Mouse (Mus musculus) limb, embryonic 12.5 days (tissue): ENCODE results near the gene Scnn1a. TPM values are rescaled to one million over a fixed set of nuclear protein-coding genes. Genes with fewer than 3 reads are reported as not detected.

Source experiments
- ATAC-seq: fragments of 200-750 bp; cut with Nextera tagmentation; 2 replicates; pipeline ENCODE4 v1.8.0; 2017; ENCODE audit warnings: low read depth, moderate TSS enrichment; ENCODE audit not compliant: insufficient number of reproducible peaks, insufficient read depth, low FRiP score, low TSS enrichment
- H3K27ac ChIP-seq: fragments of 300-500 bp; sonication (generic); 2 replicates; pipeline ENCODE4 v1.5.1; 2016; ENCODE audit warnings: mild to moderate bottlenecking, moderate library complexity
- H3K27me3 ChIP-seq: fragments of 300-500 bp; sonication (generic); 2 replicates; pipeline ENCODE4 v1.6.1; 2016; ENCODE audit warnings: mild to moderate bottlenecking, moderate library complexity
- H3K36me3 ChIP-seq: fragments of 300-500 bp; sonication (generic); 2 replicates; pipeline ENCODE4 v1.6.1; 2016; ENCODE audit warnings: mild to moderate bottlenecking, moderate library complexity
- H3K4me1 ChIP-seq: fragments of 300-500 bp; sonication (generic); replicated peaks from 2 replicates; pipeline ENCODE4 v1.6.1; 2016
- H3K4me2 ChIP-seq: fragments of 300-500 bp; sonication (generic); 2 replicates; pipeline ENCODE4 v1.6.1; 2016; ENCODE audit warnings: mild to moderate bottlenecking, moderate library complexity
- H3K4me3 ChIP-seq: fragments of 300-500 bp; sonication (generic); replicated peaks from 2 replicates; pipeline ENCODE4 v1.5.1; 2016; ENCODE audit warnings: mild to moderate bottlenecking
- H3K9ac ChIP-seq: fragments of 300-500 bp; sonication (generic); replicated peaks from 2 replicates; pipeline ENCODE4 v1.6.1; 2016; ENCODE audit warnings: mild to moderate bottlenecking, moderate library complexity
- H3K9me3 ChIP-seq: fragments of 300-500 bp; sonication (generic); 2 replicates; pipeline ENCODE4 v1.6.1; 2016; ENCODE audit warnings: mild to moderate bottlenecking, moderate library complexity
- WGBS: fragments of 180-500 bp; shearing (Covaris S2); methylation state at CpG from one replicate; pipeline ENCODE4 v1.1.7; 2016; 5-methylcytosine and 5-hydroxymethylcytosine counted together
- polyA plus RNA-seq: library from polyadenylated mRNA; unstranded; fragments of >200 nt; fragmentation: Nextera tagmentation; extraction: Ambion mirVana; gene quantifications from 2 replicates; pipeline ENCODE4 v1.2.1, GENCODE M21; 2016

Scnn1a gene
- polyA plus RNA-seq, 1 experiment from 2014 or later = 1.0 TPM

GRCm38 (mm10) chr6:125322794-125323193 is 2.3 kb downstream of the Scnn1a start:
- WGBS = 59% methylated on average over 13 of the region's 13 CpGs
- ATAC-seq = no peak
- H3K27me3 ChIP-seq = peaks cover 55% of the 10 kb centered on the region
- H3K27ac ChIP-seq = no peak overlapping the region
- no peaks in the 10 kb centered on the region for H3K36me3 ChIP-seq
- no peaks in the 10 kb centered on the region for H3K9me3 ChIP-seq
- H3K9ac ChIP-seq = no peak overlapping the region
- no peak overlapping the region for H3K4me3 ChIP-seq
- H3K4me1 ChIP-seq = peaks cover 6% of the 10 kb centered on the region; the same call in 1 of the 2 replicates
- no peak overlapping the region for H3K4me2 ChIP-seq

- WGBS = 53% methylated on average over 6 of the region's 6 CpGs
- no peak overlapping the region for H3K9ac ChIP-seq
- no peak overlapping the region for H3K27ac ChIP-seq
- no peak overlapping the region for H3K4me2 ChIP-seq
- no peak overlapping the region for H3K4me3 ChIP-seq
- no peaks in the 10 kb centered on the region for H3K36me3 ChIP-seq
- ATAC-seq = no peak
- peaks cover 6% of the 10 kb centered on the region; the same call in 1 of the 2 replicates for H3K4me1 ChIP-seq
- H3K27me3 ChIP-seq = peaks cover 55% of the 10 kb centered on the region
- H3K9me3 ChIP-seq = no peaks in the 10 kb centered on the region
Measured at GRCm38 (mm10) chr6:125323547-125323946, 3.1 kb downstream of the Scnn1a start.

GRCm38 (mm10) chr6:125325337-125325736 is 4.9 kb downstream of the Scnn1a start:
- Histone ChIP-seq H3K4me3 (no peak overlapping the region), H3K27me3 (peaks cover 37% of the 10 kb centered on the region), H3K4me1 (peaks cover 13% of the 10 kb centered on the region; the same call in 1 of the 2 replicates), H3K9me3 (no peaks in the 10 kb centered on the region), H3K27ac (no peak overlapping the region), H3K36me3 (no peaks in the 10 kb centered on the region), H3K9ac (no peak overlapping the region), H3K4me2 (no peak overlapping the region)
- ATAC-seq = no peak
- WGBS = 73% methylated on average over 6 of the region's 6 CpGs

GRCm38 (mm10) chr6:125328243-125328642 is 7.8 kb downstream of the Scnn1a start:
- 85% methylated on average over 5 of the region's 5 CpGs for WGBS
- Histone ChIP-seq H3K4me3 (no peak overlapping the region), H3K4me1 (0 out of 2 replicates have a peak, but pooled peaks cover 10% of the 10 kb centered on the region), H3K9ac (no peak overlapping the region), H3K9me3 (no peaks in the 10 kb centered on the region), H3K27me3 (peaks cover 8% of the 10 kb centered on the region), H3K27ac (no peak overlapping the region), H3K4me2 (no peak overlapping the region), H3K36me3 (no peaks in the 10 kb centered on the region)
- no peak for ATAC-seq

GRCm38 (mm10) chr6:125330626-125331326 is 10.3 kb downstream of the Scnn1a start:
- Histone ChIP-seq H3K9ac (peak overlapping the region; percentile 63), H3K27ac (no peak overlapping the region), H3K9me3 (no peaks in the 10 kb centered on the region), H3K4me3 (peak overlapping the region; percentile 50), H3K27me3 (no peaks in the 10 kb centered on the region), H3K4me2 (peak overlapping the region; percentile 77), H3K36me3 (no peaks in the 10 kb centered on the region), H3K4me1 (0 out of 2 replicates have a peak, but pooled peaks cover 10% of the 10 kb centered on the region)
- peak; percentile 85 for ATAC-seq
- WGBS = under 1% methylated on average over 39 of the region's 39 CpGs

GRCm38 (mm10) chr6:125333112-125333899 is 12.8 kb downstream of the Scnn1a start:
- Histone ChIP-seq H3K27me3 (no peaks in the 10 kb centered on the region), H3K4me1 (0 out of 2 replicates have a peak, but pooled peaks cover 10% of the 10 kb centered on the region), H3K9me3 (no peaks in the 10 kb centered on the region), H3K4me2 (no peak overlapping the region), H3K9ac (no peak overlapping the region), H3K4me3 (no peak overlapping the region), H3K36me3 (no peaks in the 10 kb centered on the region), H3K27ac (no peak overlapping the region)
- ATAC-seq = no peak
- 79% methylated on average over 14 of the region's 14 CpGs for WGBS

GRCm38 (mm10) chr6:125334356-125334755 is 13.9 kb downstream of the Scnn1a start:
- no peaks in the 10 kb centered on the region for H3K27me3 ChIP-seq
- 0 out of 2 replicates have a peak, but pooled peaks cover 10% of the 10 kb centered on the region for H3K4me1 ChIP-seq
- no peak overlapping the region for H3K27ac ChIP-seq
- H3K4me3 ChIP-seq = no peak overlapping the region
- ATAC-seq = no peak
- H3K9ac ChIP-seq = no peak overlapping the region
- no peak overlapping the region for H3K4me2 ChIP-seq
- 82% methylated on average over 2 of the region's 2 CpGs for WGBS
- no peaks in the 10 kb centered on the region for H3K36me3 ChIP-seq
- H3K9me3 ChIP-seq = no peaks in the 10 kb centered on the region

GRCm38 (mm10) chr6:125338791-125339660 is 18.6 kb downstream of the Scnn1a start:
- ATAC-seq = no peak
- no peak overlapping the region for H3K27ac ChIP-seq
- H3K4me3 ChIP-seq = no peak overlapping the region
- H3K9me3 ChIP-seq = no peaks in the 10 kb centered on the region
- no peaks in the 10 kb centered on the region for H3K36me3 ChIP-seq
- 0 out of 2 replicates have a peak, but pooled peaks cover 3% of the 10 kb centered on the region for H3K27me3 ChIP-seq
- H3K9ac ChIP-seq = no peak overlapping the region
- WGBS = 70% methylated on average over 9 of the region's 9 CpGs
- no peak overlapping the region for H3K4me2 ChIP-seq
- H3K4me1 ChIP-seq = peaks cover 11% of the 10 kb centered on the region

GRCm38 (mm10) chr6:125340244-125340643 is 19.8 kb downstream of the Scnn1a start:
- H3K9me3 ChIP-seq = no peaks in the 10 kb centered on the region
- ATAC-seq = no peak
- no peak overlapping the region for H3K9ac ChIP-seq
- peaks cover 13% of the 10 kb centered on the region for H3K4me1 ChIP-seq
- H3K4me2 ChIP-seq = no peak overlapping the region
- H3K36me3 ChIP-seq = no peaks in the 10 kb centered on the region
- 79% methylated on average over 5 of the region's 5 CpGs for WGBS
- H3K27me3 ChIP-seq = 0 out of 2 replicates have a peak, but pooled peaks cover 7% of the 10 kb centered on the region
- H3K4me3 ChIP-seq = no peak overlapping the region
- peak overlapping the region; percentile 69 for H3K27ac ChIP-seq

- Histone ChIP-seq H3K4me1 (peaks cover 13% of the 10 kb centered on the region), H3K27me3 (0 out of 2 replicates have a peak, but pooled peaks cover 7% of the 10 kb centered on the region), H3K27ac (no peak overlapping the region), H3K9ac (no peak overlapping the region), H3K4me2 (no peak overlapping the region), H3K4me3 (no peak overlapping the region), H3K9me3 (no peaks in the 10 kb centered on the region), H3K36me3 (no peaks in the 10 kb centered on the region)
- WGBS = 78% methylated on average over 3 of the region's 3 CpGs
- ATAC-seq = no peak
Measured at GRCm38 (mm10) chr6:125342198-125342597, 21.7 kb downstream of the Scnn1a start.
